Mouse (Mus musculus) liver, embryonic 11.5 days (tissue): ENCODE data around the gene Rnf41. TPM values are rescaled to one million over a fixed set of nuclear protein-coding genes. Genes with fewer than 3 reads are reported as not detected.

ENCODE experiments used
- ATAC-seq: fragments of 200-750 bp; cut with Nextera tagmentation; replicated peaks from 2 replicates; pipeline ENCODE4 v1.8.0; 2017; ENCODE audit warnings: moderate number of reproducible peaks, mild to moderate bottlenecking, moderate TSS enrichment, moderate library complexity; ENCODE audit not compliant: low FRiP score
- DNase-seq: peaks from one replicate; pipeline ENCODE4 v3.0.0-alpha.2; 2017; ENCODE audit warnings: low spot score
- H3K27ac ChIP-seq: fragments of 300-500 bp; sonication (generic); 2 replicates; pipeline ENCODE4 v1.5.1; 2014; ENCODE audit warnings: mild to moderate bottlenecking, low read depth, low read length, control low read depth
- H3K27me3 ChIP-seq: fragments of 300-500 bp; sonication (generic); replicated peaks from 2 replicates; pipeline ENCODE4 v1.6.1; 2014; ENCODE audit warnings: low read length, mixed read lengths; ENCODE audit not compliant: control insufficient read depth, insufficient read depth
- H3K36me3 ChIP-seq: fragments of 300-500 bp; sonication (generic); 2 replicates; pipeline ENCODE4 v1.6.1; 2014; ENCODE audit warnings: mild to moderate bottlenecking, low read length, moderate library complexity, mixed read lengths; ENCODE audit not compliant: control insufficient read depth, insufficient read depth
- H3K4me1 ChIP-seq: fragments of 300-500 bp; sonication (generic); replicated peaks from 2 replicates; pipeline ENCODE4 v1.6.1; 2014; ENCODE audit warnings: low read length, mixed read lengths; ENCODE audit not compliant: control insufficient read depth, insufficient read depth
- H3K4me2 ChIP-seq: fragments of 300-500 bp; sonication (generic); 2 replicates; pipeline ENCODE4 v1.6.1; 2014; ENCODE audit warnings: mild to moderate bottlenecking, control low read depth, moderate library complexity
- H3K4me3 ChIP-seq: fragments of 300-500 bp; sonication (generic); 2 replicates; pipeline ENCODE4 v1.5.1; 2014; ENCODE audit warnings: low read depth, low read length, control low read depth
- H3K9ac ChIP-seq: fragments of 300-500 bp; sonication (generic); 2 replicates; pipeline ENCODE4 v1.6.1; 2014; ENCODE audit warnings: low read depth, low read length, control low read depth
- H3K9me3 ChIP-seq: fragments of 300-500 bp; sonication (generic); 2 replicates; pipeline ENCODE4 v1.6.1; 2016; ENCODE audit warnings: low read length, inconsistent platforms, mixed read lengths; ENCODE audit not compliant: control insufficient read depth
- WGBS: fragments of 180-500 bp; shearing (Covaris S2); extraction: QIAGEN DNeasy Blood & Tissue Kit; methylation state at CpG from one replicate; pipeline ENCODE4 v1.1.7; 2014; 5-methylcytosine and 5-hydroxymethylcytosine counted together
- polyA plus RNA-seq: library from polyadenylated mRNA; unstranded; fragments of >200 nt; fragmentation: Nextera tagmentation; extraction: Ambion mirVana; gene quantifications from 2 replicates; pipeline ENCODE4 v1.2.1, GENCODE M21; 2014

Rnf41 gene
- polyA plus RNA-seq, 1 experiment from 2014 or later: 20.4 TPM

GRCm38 (mm10) chr10:128378462-128378861 is 33.0 kb upstream of the Rnf41 start:
- DNase-seq (no peak), ATAC-seq (no peak)
- no peaks in the 10 kb centered on the region for H3K27me3 ChIP-seq
- peak overlapping the region; percentile 84 for H3K4me2 ChIP-seq
- H3K4me3 ChIP-seq: peak overlapping the region; percentile 82; the same call in 1 of the 2 replicates
- WGBS: 80% methylated on average over 3 of the region's 3 CpGs
- H3K9me3 ChIP-seq: no peaks in the 10 kb centered on the region
- peak overlapping the region; percentile 87; the same call in 1 of the 2 replicates for H3K9ac ChIP-seq
- H3K27ac ChIP-seq: no peak overlapping the region
- peaks cover 29% of the 10 kb centered on the region for H3K36me3 ChIP-seq
- peaks cover 22% of the 10 kb centered on the region for H3K4me1 ChIP-seq

- peaks cover 37% of the 10 kb centered on the region for H3K36me3 ChIP-seq
- ATAC-seq (no peak), DNase-seq (no peak)
- H3K27ac ChIP-seq: no peak overlapping the region
- no peaks in the 10 kb centered on the region for H3K9me3 ChIP-seq
- no peak overlapping the region for H3K4me2 ChIP-seq
- H3K9ac ChIP-seq: no peak overlapping the region
- no peak overlapping the region for H3K4me3 ChIP-seq
- WGBS: 85% methylated on average over 7 of the region's 7 CpGs
- peaks cover 22% of the 10 kb centered on the region for H3K4me1 ChIP-seq
- no peaks in the 10 kb centered on the region for H3K27me3 ChIP-seq
Measured at GRCm38 (mm10) chr10:128379260-128379659, 32.2 kb upstream of the Rnf41 start.

GRCm38 (mm10) chr10:128380565-128380964 is 30.9 kb upstream of the Rnf41 start:
- Histone ChIP-seq H3K4me2 (no peak overlapping the region), H3K27me3 (no peaks in the 10 kb centered on the region), H3K4me1 (peaks cover 22% of the 10 kb centered on the region), H3K27ac (no peak overlapping the region), H3K36me3 (peaks cover 46% of the 10 kb centered on the region), H3K9ac (no peak overlapping the region), H3K4me3 (no peak overlapping the region), H3K9me3 (no peaks in the 10 kb centered on the region)
- 91% methylated on average over 5 of the region's 5 CpGs for WGBS
- ATAC-seq: no peak
- DNase-seq: no peak

- DNase-seq (no peak), ATAC-seq (0 out of 2 replicates have a peak, but pooled peaks have one; percentile 4)
- Histone ChIP-seq H3K9ac (no peak overlapping the region), H3K9me3 (no peaks in the 10 kb centered on the region), H3K4me1 (peaks cover 19% of the 10 kb centered on the region), H3K27me3 (no peaks in the 10 kb centered on the region), H3K4me2 (no peak overlapping the region), H3K4me3 (no peak overlapping the region), H3K36me3 (peaks cover 59% of the 10 kb centered on the region), H3K27ac (no peak overlapping the region)
- WGBS: 79% methylated on average over 8 of the region's 8 CpGs
Measured at GRCm38 (mm10) chr10:128382482-128382881, 29.0 kb upstream of the Rnf41 start.

- no peak overlapping the region for H3K9ac ChIP-seq
- no peaks in the 10 kb centered on the region for H3K4me1 ChIP-seq
- H3K9me3 ChIP-seq: no peaks in the 10 kb centered on the region
- H3K27me3 ChIP-seq: no peaks in the 10 kb centered on the region
- WGBS: 86% methylated on average over 7 of the region's 7 CpGs
- no peak overlapping the region for H3K27ac ChIP-seq
- no peak for ATAC-seq
- H3K4me2 ChIP-seq: no peak overlapping the region
- H3K4me3 ChIP-seq: no peak overlapping the region
- no peak for DNase-seq
- peaks cover 73% of the 10 kb centered on the region for H3K36me3 ChIP-seq
Measured at GRCm38 (mm10) chr10:128385902-128386301, 25.6 kb upstream of the Rnf41 start.

- Histone ChIP-seq H3K4me3 (no peak overlapping the region), H3K9ac (no peak overlapping the region), H3K27me3 (no peaks in the 10 kb centered on the region), H3K27ac (no peak overlapping the region), H3K4me2 (no peak overlapping the region), H3K36me3 (peaks cover 61% of the 10 kb centered on the region), H3K9me3 (no peaks in the 10 kb centered on the region), H3K4me1 (no peaks in the 10 kb centered on the region)
- peak; percentile 30 for DNase-seq
- WGBS: 87% methylated on average over 14 of the region's 14 CpGs
- ATAC-seq: no peak
Measured at GRCm38 (mm10) chr10:128388941-128389340, 22.5 kb upstream of the Rnf41 start.

- no peak overlapping the region for H3K4me2 ChIP-seq
- H3K9me3 ChIP-seq: no peaks in the 10 kb centered on the region
- H3K27me3 ChIP-seq: no peaks in the 10 kb centered on the region
- H3K4me3 ChIP-seq: no peak overlapping the region
- ATAC-seq (no peak), DNase-seq (no peak)
- peaks cover 55% of the 10 kb centered on the region for H3K36me3 ChIP-seq
- WGBS: 84% methylated on average over 6 of the region's 6 CpGs
- no peak overlapping the region for H3K27ac ChIP-seq
- no peak overlapping the region for H3K9ac ChIP-seq
- H3K4me1 ChIP-seq: no peaks in the 10 kb centered on the region
Measured at GRCm38 (mm10) chr10:128389570-128389969, 21.9 kb upstream of the Rnf41 start.

DNA sequence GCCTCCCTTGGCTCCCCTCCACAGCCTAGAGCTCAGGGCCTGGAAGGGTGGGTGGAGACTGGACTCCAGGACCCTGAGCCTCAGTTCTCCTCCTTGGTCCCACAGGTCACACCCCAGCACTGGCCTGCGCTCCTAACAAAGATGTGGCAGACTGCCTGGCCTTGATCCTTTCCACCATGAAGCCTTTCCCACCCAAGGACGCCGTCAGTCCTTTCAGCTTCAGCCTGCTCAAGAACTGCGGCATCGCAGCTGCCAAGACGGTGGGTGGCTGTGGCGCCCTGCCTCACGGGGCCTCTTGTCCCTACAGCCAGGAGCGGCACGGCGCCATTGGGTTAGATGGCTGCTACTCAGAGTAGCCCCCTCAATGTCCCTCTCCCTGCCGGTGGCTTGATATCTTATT is 21.1 kb upstream of the Rnf41 start:
- Histone ChIP-seq H3K4me1 (peaks cover 3% of the 10 kb centered on the region), H3K27me3 (no peaks in the 10 kb centered on the region), H3K36me3 (peaks cover 54% of the 10 kb centered on the region), H3K27ac (no peak overlapping the region), H3K9ac (no peak overlapping the region), H3K4me3 (no peak overlapping the region), H3K9me3 (no peaks in the 10 kb centered on the region), H3K4me2 (no peak overlapping the region)
- no peak for ATAC-seq
- 89% methylated on average over 12 of the region's 12 CpGs for WGBS
- DNase-seq: no peak

GRCm38 (mm10) chr10:128391850-128392249 is 19.6 kb upstream of the Rnf41 start:
- H3K4me3 ChIP-seq: no peak overlapping the region
- H3K4me1 ChIP-seq: peaks cover 14% of the 10 kb centered on the region
- H3K27ac ChIP-seq: no peak overlapping the region
- ATAC-seq (no peak), DNase-seq (no peak)
- H3K36me3 ChIP-seq: peaks cover 44% of the 10 kb centered on the region
- WGBS: 76% methylated on average over 6 of the region's 6 CpGs
- H3K4me2 ChIP-seq: no peak overlapping the region
- H3K9ac ChIP-seq: no peak overlapping the region
- H3K27me3 ChIP-seq: no peaks in the 10 kb centered on the region
- no peaks in the 10 kb centered on the region for H3K9me3 ChIP-seq
